Mouse (Mus musculus): ENCODE results near the gene Methig1. TPM values are rescaled to one million over a fixed set of nuclear protein-coding genes. Genes with fewer than 3 reads are reported as not detected.

Methig1 gene
- total RNA-seq, 2 experiments from 2014 or later = not detected

DNA sequence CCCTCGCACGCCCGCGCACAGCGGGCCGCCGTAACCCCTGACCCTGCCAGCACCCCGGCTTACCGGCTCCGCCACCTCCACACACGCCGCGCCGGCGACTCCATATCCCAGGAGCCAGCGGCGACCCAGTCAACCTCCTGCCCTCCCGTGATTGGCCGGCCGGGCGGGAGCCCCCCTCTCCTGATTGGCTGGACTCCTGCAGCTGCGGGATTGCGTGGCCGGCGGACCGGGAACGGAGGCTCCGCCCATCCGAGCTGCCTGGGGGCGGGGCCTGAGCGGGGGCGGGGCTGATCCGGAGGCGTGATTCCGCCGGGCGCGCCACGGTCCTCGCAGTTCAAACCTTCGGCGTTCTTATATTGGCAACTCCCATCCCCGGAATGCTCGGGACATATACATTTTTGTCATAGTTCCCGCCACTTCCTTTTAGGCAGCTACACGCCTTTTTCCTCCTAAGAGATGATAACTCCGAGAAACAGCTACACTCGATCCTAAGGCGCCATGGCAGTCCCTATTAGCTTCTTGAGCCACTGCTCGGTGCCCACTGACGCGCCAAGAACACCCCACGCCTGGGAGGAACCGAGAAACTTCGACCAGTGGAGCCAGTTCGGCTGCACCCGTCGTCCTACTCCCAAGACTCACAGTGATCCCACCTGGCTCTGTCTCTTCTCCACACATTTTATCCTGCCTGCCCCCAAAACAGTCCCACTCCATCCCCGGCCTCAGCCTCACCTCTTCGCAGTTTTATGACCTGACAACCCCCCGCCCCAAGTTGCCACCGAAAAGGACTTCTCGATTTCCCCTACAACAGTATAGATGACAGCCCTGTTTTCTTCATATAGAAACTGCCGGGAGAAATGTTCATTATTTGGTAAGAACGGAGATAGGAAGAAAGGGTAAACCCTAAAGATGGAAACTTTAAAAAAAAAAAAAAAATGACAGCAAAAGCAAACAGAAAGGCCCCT lies 70.2 kb downstream of the Methig1 start:
- intact Hi-C loops (cut with DNase I) = loop anchor here (5.0 kb wide), 1 partner anchor 34 kb away; no protein-coding TSS in a partner anchor
- DNase-seq = peak; percentile 99
- no peak for TF ChIP-seq CTCF (IDR thresholded peaks at IDR 0.05)
- H3K27ac ChIP-seq = peak overlapping the region; percentile 93
- peak overlapping the region; percentile 96 for H3K4me3 ChIP-seq

DNA sequence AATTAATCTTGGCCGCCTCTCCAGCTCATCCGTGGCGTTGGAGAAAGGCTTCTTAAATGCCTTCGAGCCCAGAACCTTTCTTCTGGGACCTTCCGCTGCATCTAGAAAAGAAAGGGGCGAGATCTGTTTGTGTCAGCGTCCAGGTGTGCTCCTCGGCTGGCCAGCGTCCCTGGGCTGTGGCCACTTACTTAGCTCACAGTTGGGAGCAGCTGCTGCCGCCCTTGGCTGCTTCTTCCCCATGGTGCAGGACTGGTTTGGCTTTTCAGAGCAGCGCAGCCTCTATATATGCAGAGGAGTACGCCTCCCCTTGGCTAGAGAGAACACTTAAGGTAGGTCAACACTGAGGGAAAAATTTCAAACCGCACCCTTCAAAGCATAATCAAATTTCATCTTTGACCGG lies 71.0 kb downstream of the Methig1 start:
- peak overlapping the region; percentile 6; the same call in 1 of the 2 replicates for H3K27ac ChIP-seq
- peak; percentile 65 for DNase-seq
- TF ChIP-seq CTCF (IDR thresholded peaks at IDR 0.05) = no peak
- intact Hi-C loops (cut with DNase I) = loop anchor here (5.0 kb wide), 1 partner anchor 33 kb away; no protein-coding TSS in a partner anchor
- peak overlapping the region; percentile 96 for H3K4me3 ChIP-seq

DNA sequence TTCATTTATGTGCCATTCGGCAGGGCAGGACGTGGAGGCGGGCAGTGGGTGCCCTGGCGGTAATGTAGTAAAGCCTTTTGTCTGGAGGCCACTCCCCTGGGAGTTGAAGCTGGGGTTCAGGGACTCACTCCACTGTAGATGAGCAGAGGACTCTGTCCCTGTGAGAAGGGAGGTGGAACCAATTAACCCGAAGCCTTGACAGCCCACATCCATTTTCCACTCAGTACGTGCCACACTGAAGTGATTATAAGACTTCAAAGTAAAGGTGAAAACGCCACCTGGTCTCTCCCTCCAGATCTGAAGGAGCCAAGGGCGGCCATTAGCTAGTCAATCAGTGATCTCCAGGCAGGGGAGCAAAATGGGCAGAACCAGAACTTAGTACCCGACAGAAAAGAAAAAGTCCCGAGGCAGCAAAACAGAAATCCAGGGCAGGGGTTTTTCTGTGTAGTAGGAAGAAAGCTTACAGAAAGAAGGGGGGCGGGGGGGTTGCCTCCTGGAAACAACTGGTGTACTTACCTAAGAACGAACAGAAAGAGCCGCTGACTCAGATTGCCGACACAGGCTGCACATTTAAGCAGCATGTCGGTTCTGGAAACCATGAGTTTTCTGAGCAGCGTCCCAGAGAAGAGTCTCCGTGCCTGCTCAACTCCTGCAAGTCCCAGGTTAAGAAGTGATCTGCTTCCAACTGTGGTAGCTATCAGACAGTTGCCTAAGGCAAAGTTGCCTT lies 71.6 kb downstream of the Methig1 start, which contains the start of gene Slc11a2:
Gene Slc11a2 (minus strand): TSS at position 677 of the 727 bp plus-strand sequence.
- H3K4me3 ChIP-seq = peak within 1 kb of the TSS; percentile 96
- no peak for TF ChIP-seq CTCF (IDR thresholded peaks at IDR 0.05)
- intact Hi-C loops (cut with DNase I) = loop anchor here (5.0 kb wide), 1 partner anchor 33 kb away; no protein-coding TSS in a partner anchor
- DNase-seq = no peak
- peak within 1 kb of the TSS; percentile 6; the same call in 1 of the 2 replicates for H3K27ac ChIP-seq

- DNase-seq = no peak
- intact Hi-C loops (cut with DNase I) = no loop called here
- H3K27ac ChIP-seq = no peak overlapping the region
Observed at GRCm38 (mm10) chr15:100428296-100428905, 75.5 kb downstream of the Methig1 start.

GRCm38 (mm10) chr15:100429959-100430565 lies 77.1 kb downstream of the Methig1 start:
- intact Hi-C loops (cut with DNase I) = no loop called here
- Histone ChIP-seq H3K27ac (no peak overlapping the region), H3K4me3 (no peak overlapping the region)
- no peak for TF ChIP-seq CTCF (IDR thresholded peaks at IDR 0.05)
- DNase-seq = no peak

More at GRCm38 (mm10) chr15:100428296-100428905, 75.5 kb downstream of the Methig1 start:
- no peak overlapping the region for H3K4me3 ChIP-seq
- TF ChIP-seq CTCF (IDR thresholded peaks at IDR 0.05) = no peak

GRCm38 (mm10) chr15:100433234-100433633 lies 80.3 kb downstream of the Methig1 start:
- no peak for DNase-seq
- no peak for TF ChIP-seq CTCF (IDR thresholded peaks at IDR 0.05)
- Histone ChIP-seq H3K4me3 (no peak overlapping the region), H3K27ac (no peak overlapping the region)
- intact Hi-C loops (cut with DNase I) = no loop called here

Other genes with a start within 250 kb of the Methig1 start
- gene Atf1, start 125.3 kb upstream of the Methig1 start, total RNA-seq (2021) = 10 to 100 TPM; 55.4 to 56.6 TPM
- gene Tmprss12, start 72.3 kb upstream of the Methig1 start, total RNA-seq (2021) = not detected
- 10 to 100 TPM; 33.4 to 38.9 TPM for gene Mettl7a1, start 49.0 kb upstream of the Methig1 start, total RNA-seq (2021)
- under 1 TPM; 0.31 to 0.54 TPM for gene Mettl7a3, start 18.2 kb upstream of the Methig1 start, total RNA-seq (2021)
- gene Mettl7a2, start 51 bp downstream of the Methig1 start, total RNA-seq (2021) = under 1 TPM; 0.36 to 0.82 TPM
- not detected for gene Higd1c, start 11.4 kb downstream of the Methig1 start, total RNA-seq (2021)
- not detected for gene Gm5475, start 69.0 kb downstream of the Methig1 start, total RNA-seq (2021)
- 10 to 100 TPM; 38.4 to 52.0 TPM for gene Slc11a2, start 71.9 kb downstream of the Methig1 start, total RNA-seq (2021)
- gene Letmd1, start 115.9 kb downstream of the Methig1 start, total RNA-seq (2021) = 1 to 10 TPM; 8.8 to 10.0 TPM
- 1 to 10 TPM; 2.8 to 3.0 TPM for gene Csrnp2, start 142.3 kb downstream of the Methig1 start, total RNA-seq (2021)
- 10 to 100 TPM; 11.6 to 12.6 TPM for gene Tfcp2, start 198.9 kb downstream of the Methig1 start, total RNA-seq (2021)
- gene Pou6f1, start 246.8 kb downstream of the Methig1 start, total RNA-seq (2021) = 10 to 100 TPM; 12.9 to 13.1 TPM

Data from gastrocnemius, adult 2 months (tissue).